Mouse (Mus musculus) urinary bladder, postnatal 36 days (tissue): ENCODE measurements around the gene Gas7.

Experiments
- DNase-seq, 2 experiments: peaks; one replicate each; pipeline ENCODE4 v3.0.0; 2022; ENCODE audit warnings: low spot score in 2 of 2, mixed read lengths in 1 of 2

The Gas7 gene

DNA sequence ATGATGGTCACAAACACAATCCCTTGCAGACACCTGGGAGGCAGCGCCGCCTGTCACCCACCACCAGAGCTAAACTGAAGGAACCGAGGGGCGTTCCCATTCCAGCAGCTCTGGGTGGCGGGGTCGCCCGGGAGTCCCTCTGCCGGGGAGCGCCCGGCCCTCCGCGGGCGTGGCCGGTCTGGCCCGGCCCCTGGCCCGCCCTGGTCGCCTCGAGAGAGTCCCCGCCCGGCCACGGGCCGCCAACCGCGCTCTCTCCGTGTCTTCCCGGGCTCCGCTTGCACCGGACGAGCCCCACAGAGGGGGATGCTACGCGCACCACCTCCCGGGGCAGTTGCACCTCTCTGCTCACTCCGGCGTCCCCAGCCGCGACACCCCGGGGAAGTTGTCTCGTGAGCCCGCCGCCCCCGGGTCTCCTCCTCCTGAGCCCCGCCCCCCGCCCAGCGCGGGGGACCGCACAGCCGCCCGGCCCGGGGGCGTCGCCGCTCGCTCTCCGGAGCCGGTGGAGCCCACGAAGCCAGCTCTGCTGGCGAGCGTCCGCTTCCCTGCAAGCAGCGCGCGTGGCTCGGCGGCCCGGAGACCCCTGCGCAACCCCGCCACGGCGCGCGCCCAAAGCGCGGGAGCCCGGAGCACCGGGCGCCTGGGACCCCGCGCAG lies at the start of gene Gas7:
Gene Gas7, plus strand, starts transcription at position 564 of the 653 bp plus-strand sequence.
- DNase-seq = peak; percentile 42 to 46

DNA sequence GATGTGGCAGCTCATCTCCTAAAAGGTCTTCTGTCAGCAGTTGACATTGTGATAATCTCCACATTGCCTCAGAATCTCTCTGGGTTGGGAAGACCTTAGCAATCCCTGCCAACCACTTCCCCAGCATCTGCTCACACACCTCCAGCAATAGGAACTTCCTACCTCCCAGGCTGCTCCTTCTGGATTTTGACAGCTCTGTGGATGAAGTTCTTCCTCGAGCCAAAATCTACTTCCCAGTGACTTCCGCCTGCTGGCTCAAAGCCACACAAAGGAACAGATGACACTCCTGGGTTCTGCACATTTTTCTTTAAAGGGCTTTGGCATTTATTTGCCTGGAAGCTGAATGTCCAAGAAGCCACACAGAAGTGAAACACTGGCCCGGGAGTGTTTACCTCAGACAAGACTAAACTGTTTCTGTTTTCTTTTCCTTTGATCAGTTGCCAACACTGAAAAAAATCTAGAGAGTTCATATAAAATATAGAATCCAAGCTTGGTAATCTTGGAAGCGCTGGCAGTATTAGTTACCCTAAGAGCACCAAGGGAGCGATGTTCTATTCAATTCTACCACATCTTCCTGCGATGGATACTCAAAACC lies 40.8 kb upstream of the Gas7 start:
- no peak for DNase-seq

DNA sequence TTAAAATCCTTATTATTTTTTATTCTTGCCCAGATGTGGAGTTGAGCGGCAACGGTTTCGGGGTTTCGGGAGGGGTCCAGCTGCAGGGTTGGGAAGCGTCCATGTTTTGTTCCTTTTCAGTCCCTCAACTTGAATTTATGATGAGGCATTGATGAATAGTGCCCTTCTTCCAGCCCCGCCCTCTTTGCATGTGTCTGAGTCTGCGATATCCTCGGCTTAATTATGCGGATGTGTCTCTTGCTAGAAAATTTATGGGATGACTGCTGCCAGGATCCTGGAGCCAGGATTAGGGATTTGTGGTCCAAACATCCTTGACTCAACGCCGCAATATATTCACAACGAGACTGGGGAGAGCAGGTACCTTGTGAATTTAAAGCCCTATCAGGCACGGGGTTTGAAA lies 31.7 kb upstream of the Gas7 start:
- no peak for DNase-seq

DNA sequence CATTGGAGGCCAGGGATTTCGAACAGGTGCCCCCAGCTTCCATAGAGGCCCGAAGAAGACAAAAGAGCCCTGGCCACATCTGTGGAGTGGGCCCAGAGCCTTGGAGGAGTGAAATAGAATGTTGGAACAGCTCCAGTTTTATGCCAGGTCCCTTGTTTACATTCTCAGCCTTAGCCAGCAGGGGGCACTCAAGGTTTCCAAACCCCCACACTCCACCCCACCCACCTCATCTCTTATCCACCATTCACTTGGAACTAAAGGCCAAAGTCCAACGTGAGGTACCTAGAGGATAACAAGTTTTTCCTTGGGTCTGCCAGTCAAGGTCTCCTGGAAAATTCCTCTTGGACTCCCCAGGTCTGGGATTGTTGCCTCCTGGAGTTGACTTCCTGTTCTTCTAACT lies 27.0 kb upstream of the Gas7 start:
- peak in 1 of 2 experiments; percentile 31 for DNase-seq

DNA sequence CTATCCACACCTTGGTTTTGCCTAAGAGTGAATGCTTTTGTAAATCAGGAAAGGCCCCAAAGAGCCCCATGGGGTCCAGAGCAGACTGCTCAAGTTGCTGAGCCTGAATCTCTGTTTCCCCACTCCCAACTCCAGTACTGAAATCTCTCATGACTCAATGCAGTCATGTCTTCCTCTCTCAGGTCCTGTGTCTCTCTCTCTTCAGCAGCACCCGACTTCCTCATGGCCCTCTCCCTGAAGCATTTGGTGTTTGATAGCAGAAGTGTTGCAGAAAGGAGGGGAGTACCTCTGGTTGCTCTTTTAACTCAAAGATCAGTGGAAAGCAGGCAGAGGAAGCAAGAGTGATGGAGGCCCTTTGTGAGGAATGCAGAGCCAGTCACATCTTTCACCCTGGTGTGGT lies 25.4 kb upstream of the Gas7 start:
- DNase-seq = no peak

DNA sequence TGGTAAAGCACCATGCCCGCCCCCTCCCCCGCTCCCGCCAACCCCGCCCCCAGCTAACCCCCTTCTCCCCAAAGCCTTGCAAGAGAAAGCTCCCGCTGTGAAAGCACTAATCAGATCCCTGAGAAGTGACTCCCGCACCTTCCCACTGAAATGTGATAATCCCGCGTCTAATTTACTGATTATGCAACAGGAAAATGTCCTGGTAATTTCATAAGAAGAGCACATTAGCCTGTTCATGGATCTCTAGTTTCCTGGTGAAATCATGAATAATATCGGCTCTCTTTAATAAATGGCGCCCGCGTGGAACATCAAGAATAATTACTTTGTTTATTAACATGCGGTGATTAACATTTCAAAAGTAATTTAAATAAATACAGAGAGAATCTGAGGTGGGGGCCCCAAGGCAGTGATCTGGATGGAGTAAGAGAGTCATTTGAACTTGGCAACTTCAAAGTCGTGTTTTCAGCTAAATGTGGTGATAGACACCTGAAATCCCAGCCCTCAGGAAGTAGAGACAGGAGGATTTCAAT lies 24.1 kb upstream of the Gas7 start:
- no peak for DNase-seq

DNA sequence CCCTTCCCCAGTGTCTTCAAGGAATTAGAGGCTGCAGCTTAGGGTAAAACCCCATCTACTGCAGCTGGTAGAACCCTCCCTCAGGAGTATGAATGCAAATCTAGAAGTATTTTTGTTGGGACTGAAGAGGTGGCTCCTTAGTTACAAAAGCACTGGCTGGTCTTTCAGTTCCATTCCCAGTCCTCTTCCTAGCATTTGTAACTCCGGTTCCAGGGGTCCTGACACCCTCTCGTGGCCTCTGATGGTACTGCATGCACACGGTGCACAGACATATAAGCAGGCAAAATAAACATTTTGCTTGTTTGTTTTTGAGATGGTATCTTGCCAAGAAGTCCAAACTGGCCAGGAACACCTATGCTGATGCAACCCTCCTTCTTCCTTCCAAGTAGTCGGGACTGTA lies 23.4 kb upstream of the Gas7 start:
- no peak for DNase-seq

DNA sequence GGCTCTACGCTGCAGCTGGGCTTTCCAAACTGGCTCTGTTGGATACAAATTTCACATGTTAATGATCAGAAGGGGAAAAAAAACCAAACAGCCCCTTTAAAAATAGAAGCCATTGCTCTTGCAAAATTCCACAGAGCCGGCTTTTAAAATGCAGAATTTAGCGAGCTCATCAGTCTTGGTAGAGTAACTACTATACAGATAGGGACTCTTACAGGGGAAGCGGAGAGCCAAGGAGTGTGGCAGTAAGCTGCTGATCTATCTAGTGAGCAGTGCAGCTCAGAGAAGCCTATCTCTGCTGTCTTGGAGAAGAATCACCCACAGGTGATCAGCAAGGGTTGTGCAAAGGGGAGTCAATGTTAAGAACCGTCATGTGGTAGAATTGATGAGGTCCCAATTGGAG lies 21.5 kb upstream of the Gas7 start:
- DNase-seq = no peak

DNA sequence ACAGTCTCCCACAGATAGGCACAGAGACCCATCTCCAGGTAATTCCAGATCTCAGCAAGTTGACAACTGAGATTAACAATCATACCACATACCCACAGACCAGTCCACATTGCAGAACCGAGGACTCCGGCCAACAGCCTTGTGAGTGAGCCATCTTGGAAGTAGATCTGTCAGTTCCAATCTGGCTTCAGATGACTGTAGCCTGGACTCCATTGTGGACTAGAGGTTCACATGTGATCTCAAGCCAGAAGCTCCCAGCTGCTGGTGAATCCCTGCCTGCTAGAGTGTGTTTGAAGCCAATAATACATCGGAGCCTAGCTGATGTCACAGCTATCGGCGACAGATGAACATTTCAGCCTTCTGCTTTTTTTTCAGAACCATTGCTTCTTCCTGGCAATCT lies 16.5 kb upstream of the Gas7 start:
- DNase-seq = no peak

DNA sequence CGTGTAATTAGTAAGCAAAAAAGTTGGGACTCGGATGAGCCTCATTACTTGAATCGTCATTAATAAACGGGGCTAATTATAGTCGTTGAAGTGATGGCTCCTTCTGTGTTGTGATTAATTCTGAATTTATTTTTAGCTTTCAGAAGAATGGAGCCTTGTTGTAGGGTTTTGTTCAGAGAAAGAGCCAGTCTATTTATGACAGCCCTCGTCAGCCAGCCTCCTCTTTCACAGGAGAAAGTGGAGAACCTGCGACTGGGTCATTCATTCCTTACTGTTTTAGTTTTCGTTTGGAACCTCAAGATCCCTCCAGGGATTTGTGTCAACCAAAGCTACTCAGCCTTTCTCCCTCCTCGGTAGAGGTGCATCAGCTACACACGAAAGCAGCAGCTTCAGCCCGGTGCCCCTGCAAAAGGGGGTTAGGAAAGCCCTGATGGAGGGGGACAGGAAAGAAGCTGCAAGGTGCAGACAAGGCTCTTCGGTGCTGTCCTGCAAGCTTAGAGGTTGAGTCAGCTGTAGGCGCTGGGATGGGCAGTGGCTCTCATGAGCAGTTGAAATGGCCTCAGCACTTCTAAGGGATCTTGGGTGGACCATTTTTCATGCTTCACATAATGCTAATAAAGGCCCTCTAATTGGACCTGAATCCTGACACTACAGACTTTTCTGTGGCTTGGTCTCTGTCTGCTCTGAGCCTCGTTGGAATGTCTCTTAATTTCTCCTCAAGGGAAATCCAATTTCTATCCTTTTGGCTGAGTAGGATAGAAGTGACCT lies 10.0 kb upstream of the Gas7 start:
- no peak for DNase-seq

DNA sequence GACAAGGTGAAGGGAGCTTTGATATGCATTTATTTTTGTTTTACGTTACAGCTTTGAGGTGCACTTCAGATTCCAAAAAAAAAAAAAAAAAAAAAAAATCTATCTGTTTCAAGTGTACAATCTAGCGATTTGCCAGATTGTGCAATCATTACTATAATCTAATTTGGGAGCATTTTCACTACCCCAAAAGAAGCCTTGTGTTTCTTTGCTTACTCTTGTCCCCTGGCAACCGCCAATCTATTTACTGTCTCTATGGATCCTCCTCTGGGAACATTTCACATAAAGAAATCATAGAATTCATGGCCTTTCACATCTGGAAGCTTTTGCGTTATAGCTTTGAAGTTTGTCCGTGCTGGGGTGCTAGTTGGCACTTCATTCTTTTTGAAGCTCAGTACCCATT lies 3.7 kb upstream of the Gas7 start:
- no peak for DNase-seq

DNA sequence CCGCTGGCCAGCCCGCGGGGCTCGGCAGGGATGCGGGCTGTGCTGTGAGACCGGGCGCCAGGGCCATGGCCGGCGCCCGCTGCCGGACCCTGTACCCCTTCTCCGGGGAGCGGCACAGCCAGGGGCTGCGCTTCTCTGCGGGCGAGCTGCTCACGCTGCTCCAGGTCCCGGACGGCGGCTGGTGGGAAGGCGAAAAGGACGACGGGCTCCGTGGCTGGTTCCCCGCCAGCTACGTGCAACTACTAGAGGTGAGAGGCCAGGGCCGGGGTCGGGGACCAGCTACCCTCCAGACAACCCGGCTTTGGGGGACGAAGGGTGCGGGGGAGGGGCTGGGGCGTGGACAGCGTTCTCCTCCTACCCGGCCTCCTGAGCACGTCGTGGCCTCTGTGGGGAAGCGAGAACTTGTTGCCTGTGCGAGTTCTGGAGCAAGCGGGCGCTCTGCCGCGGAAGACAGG lies 317 bp downstream of the Gas7 start:
- DNase-seq = peak; percentile 25 to 30

DNA sequence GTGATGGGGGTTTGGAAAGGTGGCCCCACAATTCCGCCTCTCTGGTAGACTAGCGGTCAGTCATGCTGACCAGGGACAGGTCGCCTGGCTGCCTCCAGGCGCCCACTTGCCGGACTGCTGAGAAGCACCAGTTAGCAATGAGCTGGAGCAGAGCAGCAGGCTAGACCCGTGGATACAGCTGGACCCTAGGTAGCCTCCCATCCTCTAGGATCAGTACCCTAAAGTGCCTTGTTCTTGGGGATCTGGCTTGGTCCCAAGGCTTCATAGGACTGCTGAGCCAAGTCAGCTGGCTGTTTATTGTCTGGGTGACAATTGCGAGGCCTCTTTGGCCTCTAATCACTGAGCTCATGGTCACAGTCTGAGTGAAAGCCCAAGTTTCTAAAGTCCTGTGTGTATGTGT lies 792 bp downstream of the Gas7 start:
- no peak for DNase-seq

DNA sequence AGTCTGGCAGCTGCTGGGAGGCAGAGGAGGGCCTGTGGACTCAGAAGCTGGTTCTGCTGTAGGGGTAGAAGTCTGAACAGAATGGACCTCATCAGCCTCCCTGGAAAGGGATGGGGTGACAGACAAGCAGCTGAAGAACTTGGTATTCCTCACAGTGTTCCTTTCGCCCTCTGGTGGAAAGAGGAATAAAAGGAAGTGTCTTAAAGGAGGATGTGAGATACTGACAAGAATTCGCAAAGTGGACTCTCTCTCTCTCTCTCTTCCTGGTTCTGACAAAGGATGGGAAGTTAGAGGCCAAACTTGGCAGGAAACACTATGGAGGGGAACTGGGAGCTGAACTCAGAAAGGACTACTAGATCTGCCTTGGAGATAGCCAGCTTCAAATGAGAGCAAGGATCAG lies 2.9 kb downstream of the Gas7 start:
- DNase-seq = no peak

DNA sequence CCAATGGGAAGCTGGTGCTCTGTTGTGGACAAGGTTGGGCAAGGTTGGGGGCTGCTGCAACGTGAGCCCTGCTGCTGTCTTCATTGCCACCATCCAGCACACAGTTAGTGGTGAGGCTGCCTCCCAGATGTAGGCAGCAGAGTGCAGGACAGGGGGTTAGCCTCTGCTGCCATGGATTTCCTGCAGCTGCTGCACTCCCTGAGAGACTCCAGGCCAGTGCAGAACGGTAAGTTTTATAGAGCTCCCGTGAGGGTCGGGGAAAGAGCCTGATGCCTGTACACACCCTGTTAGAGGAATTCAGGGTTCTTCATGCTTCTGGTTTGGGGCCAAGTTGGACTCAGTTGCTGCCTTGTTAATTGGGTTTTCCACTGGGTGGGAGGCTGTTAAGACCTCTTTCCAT lies 11.9 kb downstream of the Gas7 start:
- no peak for DNase-seq

DNA sequence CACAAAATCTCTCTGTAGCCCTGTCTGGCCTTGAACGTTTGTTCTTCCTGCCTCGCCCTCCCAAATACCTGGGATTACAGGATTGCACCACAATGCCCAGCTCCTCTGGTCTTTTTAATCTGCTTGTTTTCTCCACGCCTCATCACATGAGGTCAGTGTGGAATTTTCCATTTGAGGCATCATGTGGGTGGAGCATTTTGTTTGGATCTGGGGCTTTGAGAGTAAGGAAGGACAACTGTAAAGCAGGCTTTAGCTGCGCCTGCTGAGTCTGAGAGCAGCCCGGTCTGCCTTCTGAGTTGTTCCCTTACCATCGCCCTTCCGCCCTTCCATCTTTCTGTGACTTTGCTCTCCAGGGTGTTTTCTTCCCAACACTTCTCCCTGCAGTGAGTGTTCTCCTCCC lies 13.6 kb downstream of the Gas7 start:
- peak in 1 of 2 experiments; percentile 44 for DNase-seq

DNA sequence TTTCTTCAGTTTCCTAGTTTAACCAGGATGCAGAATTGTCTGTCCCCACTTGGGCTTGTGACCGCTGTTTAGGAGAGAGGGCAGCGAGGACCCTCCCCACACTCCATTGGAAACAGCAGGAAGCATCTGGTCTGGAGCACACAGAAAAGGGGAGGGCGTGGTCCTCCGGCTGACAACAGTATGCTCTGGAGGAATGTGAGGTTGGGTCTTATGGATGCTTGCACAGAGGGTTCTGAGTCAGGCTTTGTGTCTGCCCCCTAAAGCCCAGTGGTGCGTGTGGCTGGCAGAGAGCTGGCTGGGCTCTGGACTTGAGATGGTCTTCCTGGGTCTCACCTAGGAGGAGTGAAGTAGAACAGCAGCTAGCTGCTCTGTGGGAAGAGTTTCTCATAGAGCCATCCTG lies 19.4 kb downstream of the Gas7 start:
- no peak for DNase-seq

DNA sequence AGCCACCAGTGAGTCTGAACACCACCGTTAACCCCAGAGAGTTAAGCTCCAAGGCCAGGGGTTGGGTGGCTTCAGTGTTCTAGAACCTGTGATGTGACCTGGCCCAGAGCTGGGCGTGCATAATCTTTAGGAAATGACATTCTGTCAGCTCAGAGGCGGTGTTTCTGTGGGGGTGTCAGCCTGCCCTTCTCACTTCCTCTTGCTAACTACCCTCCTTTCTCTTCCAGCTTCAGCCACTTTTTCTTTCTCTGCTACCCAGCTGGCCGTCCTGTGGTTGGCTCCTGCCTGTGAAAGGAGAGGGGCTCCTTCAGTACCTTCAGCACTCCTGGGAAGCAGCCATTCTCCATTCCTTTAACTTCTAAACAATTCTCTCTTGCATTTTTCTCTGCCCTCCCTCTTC lies 24.3 kb downstream of the Gas7 start:
- DNase-seq = no peak

DNA sequence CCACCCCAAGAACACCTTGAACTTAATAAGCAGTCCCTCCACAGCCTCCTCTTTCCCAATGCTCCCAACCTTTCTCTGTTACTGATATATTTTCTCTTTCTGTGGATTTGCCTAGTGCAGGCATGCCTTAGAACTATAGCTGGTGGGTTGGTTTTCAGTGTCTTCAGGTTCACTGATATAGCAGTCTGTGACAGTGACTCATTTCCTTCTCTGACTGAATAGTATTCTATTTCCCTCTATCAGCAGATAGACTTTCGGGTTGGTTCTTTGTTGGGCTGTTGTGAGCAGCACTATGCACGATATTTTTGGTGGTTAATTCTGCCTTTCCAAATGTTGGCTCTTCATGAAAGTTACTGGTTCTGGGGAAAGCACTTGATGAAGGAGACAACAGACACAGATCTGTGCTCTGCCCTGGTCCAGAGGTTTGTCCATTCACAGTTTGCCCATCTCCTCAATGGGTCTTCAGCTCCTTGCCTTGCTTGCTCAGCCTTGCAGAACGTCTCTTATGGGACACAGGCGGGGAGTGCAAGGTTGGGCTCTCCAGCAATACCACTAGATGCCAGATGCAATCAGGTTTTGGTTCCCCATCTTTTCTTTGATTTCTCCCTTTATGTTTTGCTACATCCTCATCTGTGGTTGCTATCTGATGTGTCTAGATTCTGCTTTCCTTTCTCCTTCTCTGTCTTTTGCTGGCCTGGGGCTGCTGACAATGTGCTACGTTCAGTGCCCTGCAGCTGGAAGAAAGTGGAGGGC lies 25.1 kb downstream of the Gas7 start:
- no peak for DNase-seq

DNA sequence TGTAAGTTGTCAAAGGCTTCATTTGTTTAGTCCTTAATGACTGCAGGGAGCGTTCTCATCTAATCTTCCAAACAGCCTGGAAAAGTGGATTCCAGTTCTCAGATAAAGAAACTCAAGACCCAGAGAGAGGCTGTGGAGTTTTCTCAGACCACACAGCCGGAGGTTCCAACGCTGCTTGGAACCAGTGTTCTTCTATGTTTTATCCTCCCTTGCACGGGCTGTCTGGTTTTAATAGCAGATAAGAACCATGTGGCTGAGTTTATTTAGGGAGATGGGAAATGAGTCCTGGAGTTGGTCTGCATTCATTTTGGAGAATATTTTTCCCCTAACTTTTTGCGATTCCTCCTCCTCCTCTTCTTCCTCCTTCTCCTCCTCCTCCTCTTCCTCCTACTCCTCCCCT lies 26.5 kb downstream of the Gas7 start:
- DNase-seq = no peak

DNA sequence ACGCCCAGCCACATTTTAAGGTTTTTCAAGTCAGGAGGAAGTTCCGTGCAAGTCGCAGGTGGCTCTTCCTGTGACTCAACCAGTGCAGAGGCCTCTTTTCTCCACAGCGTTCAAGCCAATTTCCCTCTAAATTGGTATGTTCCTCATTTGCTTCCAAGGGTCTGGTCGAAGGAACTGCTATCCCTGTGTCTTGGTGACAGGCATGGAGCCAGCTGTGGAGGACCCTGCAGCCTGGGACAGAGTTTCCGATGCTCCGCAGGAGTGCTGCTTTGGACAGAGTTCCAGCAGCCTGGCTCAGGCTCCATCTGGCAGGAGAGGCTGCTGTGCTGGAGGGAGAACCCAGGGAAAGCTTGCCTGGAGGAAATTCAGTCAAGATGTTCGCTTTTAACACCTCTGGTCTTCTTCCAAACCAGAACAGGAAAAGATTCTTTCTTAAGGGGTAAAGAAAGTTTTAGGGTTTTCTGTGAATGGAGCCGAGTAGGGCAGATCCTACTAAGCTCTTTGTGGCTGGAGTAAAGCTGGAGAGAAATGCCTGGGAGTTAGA lies 27.1 kb downstream of the Gas7 start:
- DNase-seq = peak in 1 of 2 experiments; percentile 35

DNA sequence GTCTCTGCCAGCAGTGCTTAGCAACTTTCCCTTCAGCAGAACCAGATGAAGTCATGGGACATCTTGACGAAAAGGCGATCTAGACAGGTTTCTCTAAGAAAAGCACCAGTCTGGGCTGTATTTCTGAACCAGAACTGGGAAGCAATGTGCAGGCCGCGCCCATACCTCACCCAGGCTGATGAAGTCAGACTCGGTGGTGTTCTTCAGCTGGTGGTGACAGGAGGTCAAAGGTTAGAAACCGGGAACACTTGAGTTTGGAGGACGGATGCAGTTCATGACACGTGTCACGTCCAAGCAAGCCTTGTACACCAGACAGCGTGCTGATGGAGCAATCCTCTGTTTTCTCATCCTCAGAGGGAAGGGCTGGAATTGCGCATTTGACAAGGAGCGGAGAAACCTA lies 32.9 kb downstream of the Gas7 start:
- DNase-seq = no peak
